Mouse (Mus musculus): ENCODE data around the gene Gm11146. TPM values are rescaled to one million over a fixed set of nuclear protein-coding genes. Genes with fewer than 3 reads are reported as not detected.

Gene Gm11146
- polyA plus RNA-seq, 1 experiment, result not detected

DNA sequence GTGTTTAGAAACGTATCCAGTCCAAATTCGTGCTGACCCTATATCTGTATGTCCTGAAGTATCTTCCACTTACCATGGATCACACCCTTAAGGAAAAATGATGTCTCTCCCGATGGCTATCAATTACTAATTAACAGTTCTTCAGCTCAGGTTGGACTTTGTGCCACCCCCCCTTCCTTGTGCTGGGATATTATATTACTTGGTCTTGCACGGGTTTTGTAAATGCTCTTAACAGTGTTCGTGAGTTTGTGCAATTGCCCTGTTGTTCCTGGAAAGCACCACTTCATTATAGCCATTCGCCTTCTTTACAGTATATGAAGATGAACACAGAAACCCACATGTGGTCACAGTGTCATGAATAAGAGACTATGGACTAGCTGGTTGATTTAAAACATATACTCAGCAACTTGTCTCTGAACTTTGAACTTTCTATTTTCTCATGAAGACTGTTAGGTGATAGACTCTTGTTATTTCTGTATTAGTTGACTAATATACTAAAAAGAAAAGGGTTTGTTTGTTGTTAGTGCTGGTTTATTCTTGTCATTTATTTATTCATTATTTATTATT, 30.5 kb upstream of the Gm11146 start:
- TF ChIP-seq TAL1 (IDR thresholded peaks at IDR 0.05; ENCODE audit: low read length), result no peak
- no peak overlapping the region for H3K4me3 ChIP-seq (replicated peaks)

DNA sequence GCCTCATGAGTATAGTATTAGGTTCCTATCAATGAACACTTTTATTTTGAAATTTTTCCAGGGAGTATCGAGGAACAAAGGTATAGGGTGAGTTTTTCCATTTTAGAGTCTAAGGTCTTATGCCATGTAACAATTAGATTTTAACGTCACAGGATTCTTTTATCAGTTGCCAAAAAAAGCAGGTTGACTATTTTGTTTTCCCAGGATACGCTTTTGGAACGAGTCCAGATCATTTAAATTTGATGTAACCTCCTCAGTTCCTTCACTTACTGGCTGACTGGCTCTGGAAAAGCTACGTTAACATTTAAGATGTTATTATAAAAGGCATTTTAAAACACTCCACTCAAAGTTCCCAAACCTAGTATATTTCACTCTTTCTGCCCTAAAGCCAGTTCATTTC, 20.8 kb upstream of the Gm11146 start:
- no peaks in the 10 kb centered on the region for H3K27me3 ChIP-seq (ENCODE audit: control insufficient read depth)
- H3K36me3 ChIP-seq (ENCODE audit: control insufficient read depth), result no peaks in the 10 kb centered on the region
- no peak for TF ChIP-seq GATA1 (IDR thresholded peaks at IDR 0.05; ENCODE audit: low read length)
- TF ChIP-seq TAL1 (IDR thresholded peaks at IDR 0.05; ENCODE audit: low read length), result no peak
- H3K9me3 ChIP-seq (ENCODE audit: control insufficient read depth, low read length), result no peaks in the 10 kb centered on the region
- H3K4me3 ChIP-seq (replicated peaks), result no peak overlapping the region
- H3K4me1 ChIP-seq (ENCODE audit: control insufficient read depth), result no peaks in the 10 kb centered on the region

More for the DNA sequence above, 30.5 kb upstream of the Gm11146 start:
- Histone ChIP-seq H3K36me3 (ENCODE audit: control insufficient read depth) (no peaks in the 10 kb centered on the region), H3K4me1 (ENCODE audit: control insufficient read depth) (no peaks in the 10 kb centered on the region), H3K9me3 (ENCODE audit: control insufficient read depth, low read length) (no peaks in the 10 kb centered on the region), H3K27me3 (ENCODE audit: control insufficient read depth) (no peaks in the 10 kb centered on the region)

DNA sequence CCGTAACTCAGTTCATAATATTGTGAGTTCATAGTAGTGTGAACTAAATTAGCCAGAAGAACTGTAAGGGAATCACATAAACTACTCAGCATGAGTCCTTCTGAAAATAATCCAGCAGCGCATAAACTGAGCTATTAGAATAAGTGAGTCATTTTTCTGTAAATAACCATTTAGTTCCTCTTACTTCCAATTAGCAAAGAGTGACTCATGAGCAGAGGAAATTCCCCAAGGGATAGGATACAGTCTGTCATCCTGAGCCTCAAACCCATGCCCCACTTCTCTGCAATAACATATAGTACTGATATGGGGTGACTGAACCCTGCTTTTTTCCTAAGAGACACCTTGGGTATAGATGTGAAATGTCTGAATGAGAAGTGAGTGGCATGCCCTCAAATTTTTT, 687 bp upstream of the Gm11146 start:
- Histone ChIP-seq H3K4me3 (replicated peaks) (no peak overlapping the region), H3K4me1 (ENCODE audit: control insufficient read depth) (no peaks in the 10 kb centered on the region), H3K27me3 (ENCODE audit: control insufficient read depth) (no peaks in the 10 kb centered on the region), H3K36me3 (ENCODE audit: control insufficient read depth) (no peaks in the 10 kb centered on the region), H3K9me3 (ENCODE audit: control insufficient read depth, low read length) (no peaks in the 10 kb centered on the region)
- TF ChIP-seq GATA1 (IDR thresholded peaks at IDR 0.05; ENCODE audit: low read length), result no peak
- no peak for TF ChIP-seq TAL1 (IDR thresholded peaks at IDR 0.05; ENCODE audit: low read length)

DNA sequence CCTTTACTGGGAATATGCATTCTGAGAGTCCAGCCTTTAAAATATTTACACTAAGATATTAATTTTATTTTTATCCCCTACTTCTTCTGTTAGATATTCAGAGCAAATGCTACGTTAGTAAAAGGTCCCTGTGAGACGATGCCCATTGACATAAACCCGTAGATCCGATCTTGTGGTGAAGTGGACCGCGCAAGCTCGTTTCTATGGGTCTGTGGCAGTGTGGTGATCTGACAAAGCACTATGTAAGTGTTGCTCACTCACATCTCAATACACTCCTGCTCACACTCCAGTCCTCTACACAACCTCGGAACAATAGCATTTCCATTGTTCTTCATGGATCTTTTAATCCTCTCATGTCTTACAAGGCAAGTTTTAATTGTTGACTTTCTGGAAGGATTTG, 3.1 kb downstream of the Gm11146 start:
- no peaks in the 10 kb centered on the region for H3K27me3 ChIP-seq (ENCODE audit: control insufficient read depth)
- H3K4me1 ChIP-seq (ENCODE audit: control insufficient read depth), result no peaks in the 10 kb centered on the region
- H3K36me3 ChIP-seq (ENCODE audit: control insufficient read depth), result no peaks in the 10 kb centered on the region
- TF ChIP-seq GATA1 (IDR thresholded peaks at IDR 0.05; ENCODE audit: low read length) (no peak), TAL1 (IDR thresholded peaks at IDR 0.05; ENCODE audit: low read length) (no peak)
- H3K4me3 ChIP-seq (replicated peaks), result no peak overlapping the region
- peaks cover 4% of the 10 kb centered on the region for H3K9me3 ChIP-seq (ENCODE audit: control insufficient read depth, low read length)

DNA sequence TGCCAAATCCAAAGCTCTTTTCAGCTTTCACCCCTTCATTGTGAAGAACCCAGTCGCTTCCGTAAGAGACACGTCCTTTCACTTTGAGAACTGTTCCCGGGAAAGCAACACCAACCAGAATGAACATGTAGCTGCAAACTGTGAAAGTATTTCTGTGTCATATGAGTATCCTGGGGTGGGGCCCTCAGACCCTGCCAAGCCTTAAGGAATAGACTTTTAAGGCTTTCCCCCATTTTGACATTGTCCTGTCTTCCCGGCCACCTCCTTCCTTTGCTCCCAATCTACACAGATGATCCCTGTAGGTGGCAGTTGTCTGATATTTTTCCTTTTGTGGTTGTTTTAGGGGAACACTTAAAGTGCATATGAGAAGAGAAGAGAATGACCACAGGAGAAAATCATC, 5.3 kb downstream of the Gm11146 start:
- H3K4me3 ChIP-seq (replicated peaks), result no peak overlapping the region
- H3K27me3 ChIP-seq (ENCODE audit: control insufficient read depth), result no peaks in the 10 kb centered on the region
- H3K9me3 ChIP-seq (ENCODE audit: control insufficient read depth, low read length), result peaks cover 8% of the 10 kb centered on the region
- no peaks in the 10 kb centered on the region for H3K4me1 ChIP-seq (ENCODE audit: control insufficient read depth)
- TF ChIP-seq GATA1 (IDR thresholded peaks at IDR 0.05; ENCODE audit: low read length) (no peak), TAL1 (IDR thresholded peaks at IDR 0.05; ENCODE audit: low read length) (no peak)
- no peaks in the 10 kb centered on the region for H3K36me3 ChIP-seq (ENCODE audit: control insufficient read depth)

DNA sequence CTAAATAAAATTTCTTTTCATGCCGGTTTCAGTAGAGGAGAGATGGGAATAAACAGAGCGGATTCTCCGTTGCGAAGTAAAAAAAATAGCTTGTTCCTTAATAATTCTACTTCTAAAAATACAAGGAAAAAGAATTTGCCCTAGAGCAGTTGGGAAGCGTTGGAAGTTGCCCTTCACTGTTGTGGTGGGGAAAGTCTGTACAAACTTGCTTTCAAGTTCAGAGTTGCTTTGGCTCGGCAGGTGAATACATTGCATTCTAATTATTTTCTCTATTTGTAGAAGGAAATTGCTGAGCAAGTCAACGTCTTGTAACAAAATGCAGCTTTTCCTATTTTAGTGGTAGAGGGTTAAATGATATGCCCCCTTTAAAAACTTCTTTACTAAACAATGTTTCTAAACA, 6.2 kb downstream of the Gm11146 start:
- peaks cover 8% of the 10 kb centered on the region for H3K9me3 ChIP-seq (ENCODE audit: control insufficient read depth, low read length)
- no peaks in the 10 kb centered on the region for H3K36me3 ChIP-seq (ENCODE audit: control insufficient read depth)
- TF ChIP-seq GATA1 (IDR thresholded peaks at IDR 0.05; ENCODE audit: low read length), result no peak
- no peak for TF ChIP-seq TAL1 (IDR thresholded peaks at IDR 0.05; ENCODE audit: low read length)
- H3K4me1 ChIP-seq (ENCODE audit: control insufficient read depth), result no peaks in the 10 kb centered on the region
- no peak overlapping the region for H3K4me3 ChIP-seq (replicated peaks)
- H3K27me3 ChIP-seq (ENCODE audit: control insufficient read depth), result no peaks in the 10 kb centered on the region

DNA sequence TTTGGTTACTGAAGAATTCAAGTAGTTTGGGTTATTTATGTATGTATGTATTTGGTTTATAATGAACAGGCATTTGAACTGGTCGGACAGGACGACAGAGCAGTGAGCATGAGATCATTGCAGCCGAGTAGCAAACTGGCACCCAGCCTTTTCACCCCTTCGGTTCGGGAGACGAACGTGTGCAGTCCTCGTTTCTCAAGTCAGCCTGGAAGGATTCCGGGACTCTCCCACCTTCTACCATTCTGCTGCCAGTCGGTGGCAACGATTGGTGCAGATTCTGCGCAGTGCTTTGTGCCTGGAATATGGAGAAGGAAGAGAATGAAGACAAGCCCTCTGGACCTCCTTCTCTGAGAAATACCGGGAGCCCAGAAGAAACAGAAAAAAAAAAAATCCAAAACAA, 7.3 kb downstream of the Gm11146 start:
- Histone ChIP-seq H3K36me3 (ENCODE audit: control insufficient read depth) (no peaks in the 10 kb centered on the region), H3K4me3 (replicated peaks) (no peak overlapping the region), H3K4me1 (ENCODE audit: control insufficient read depth) (no peaks in the 10 kb centered on the region), H3K27me3 (ENCODE audit: control insufficient read depth) (no peaks in the 10 kb centered on the region), H3K9me3 (ENCODE audit: control insufficient read depth, low read length) (peaks cover 8% of the 10 kb centered on the region)
- TF ChIP-seq GATA1 (IDR thresholded peaks at IDR 0.05; ENCODE audit: low read length) (no peak), TAL1 (IDR thresholded peaks at IDR 0.05; ENCODE audit: low read length) (no peak)

DNA sequence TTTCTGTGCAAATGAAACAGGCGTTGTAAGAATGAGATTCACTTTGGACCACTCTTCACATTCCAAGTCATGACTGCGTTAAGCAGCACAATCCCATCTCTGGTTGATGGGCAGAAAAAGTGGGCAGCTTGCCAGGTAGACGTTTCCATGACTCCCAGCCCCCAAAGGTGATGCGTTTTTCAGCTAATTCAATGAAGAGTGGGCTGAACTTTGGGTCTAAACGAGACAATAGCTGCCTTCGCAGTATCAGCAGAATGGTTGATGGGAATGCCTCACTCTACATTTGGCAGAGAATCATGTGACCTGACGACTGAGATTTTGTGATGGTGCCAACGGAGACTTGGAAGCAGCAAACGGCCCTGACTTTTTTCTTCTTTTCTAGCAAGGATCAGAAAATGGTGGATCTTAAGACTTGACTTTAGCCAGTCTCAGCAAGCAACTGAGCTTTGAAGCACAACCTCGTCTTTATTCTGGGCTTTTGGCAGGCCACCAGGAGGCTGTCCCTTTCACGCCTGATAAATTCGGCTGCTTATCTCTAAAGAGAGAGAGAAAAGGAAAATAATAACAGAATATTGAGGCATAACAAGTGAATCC, 8.0 kb downstream of the Gm11146 start:
- no peaks in the 10 kb centered on the region for H3K4me1 ChIP-seq (ENCODE audit: control insufficient read depth)
- H3K9me3 ChIP-seq (ENCODE audit: control insufficient read depth, low read length), result peaks cover 8% of the 10 kb centered on the region
- no peaks in the 10 kb centered on the region for H3K27me3 ChIP-seq (ENCODE audit: control insufficient read depth)
- H3K36me3 ChIP-seq (ENCODE audit: control insufficient read depth), result no peaks in the 10 kb centered on the region
- TF ChIP-seq GATA1 (IDR thresholded peaks at IDR 0.05; ENCODE audit: low read length) (no peak), TAL1 (IDR thresholded peaks at IDR 0.05; ENCODE audit: low read length) (no peak)
- no peak overlapping the region for H3K4me3 ChIP-seq (replicated peaks)

DNA sequence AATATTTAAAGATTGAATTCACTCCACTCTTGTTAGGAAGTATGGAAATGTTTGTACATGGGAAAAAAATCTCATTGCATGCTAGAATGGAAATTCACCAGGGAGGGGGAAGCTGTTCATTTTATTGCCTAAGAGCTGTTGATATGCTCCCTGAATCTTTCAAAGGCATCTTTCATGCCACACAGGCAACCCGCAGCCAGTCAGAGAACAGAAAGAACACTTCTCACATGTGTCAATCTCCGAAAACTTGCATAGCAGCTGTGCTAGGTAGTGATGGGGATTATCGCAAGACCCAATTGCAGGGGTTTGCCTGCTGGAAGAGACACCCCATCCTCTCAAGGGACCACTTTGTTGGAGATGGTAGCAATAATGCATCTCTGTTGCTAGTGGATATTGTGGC, 8.9 kb downstream of the Gm11146 start:
- Histone ChIP-seq H3K9me3 (ENCODE audit: control insufficient read depth, low read length) (peaks cover 8% of the 10 kb centered on the region), H3K36me3 (ENCODE audit: control insufficient read depth) (no peaks in the 10 kb centered on the region), H3K4me1 (ENCODE audit: control insufficient read depth) (no peaks in the 10 kb centered on the region), H3K4me3 (replicated peaks) (no peak overlapping the region), H3K27me3 (ENCODE audit: control insufficient read depth) (no peaks in the 10 kb centered on the region)
- no peak for TF ChIP-seq TAL1 (IDR thresholded peaks at IDR 0.05; ENCODE audit: low read length)
- no peak for TF ChIP-seq GATA1 (IDR thresholded peaks at IDR 0.05; ENCODE audit: low read length)

DNA sequence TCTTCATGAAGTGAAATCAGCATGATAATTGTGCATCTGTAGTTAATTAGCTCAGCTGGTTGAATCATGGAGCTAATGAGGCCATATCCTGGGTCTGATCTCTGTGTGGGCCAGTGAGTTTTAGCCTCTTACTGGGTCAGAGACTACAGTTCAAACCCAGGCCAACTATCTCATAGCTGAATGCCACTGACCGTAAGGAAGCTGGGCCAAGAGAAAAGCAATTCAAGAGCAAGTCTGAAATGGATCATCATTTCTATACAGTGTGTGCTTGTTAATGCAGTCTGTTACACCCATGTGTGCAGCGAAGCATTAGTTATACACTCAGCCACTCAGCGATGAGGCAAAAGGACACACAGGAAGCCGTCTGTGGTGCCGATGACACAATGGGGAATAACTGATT, 28.9 kb downstream of the Gm11146 start:
- no peak for TF ChIP-seq GATA1 (IDR thresholded peaks at IDR 0.05; ENCODE audit: low read length)
- no peak for TF ChIP-seq TAL1 (IDR thresholded peaks at IDR 0.05; ENCODE audit: low read length)
- H3K36me3 ChIP-seq (ENCODE audit: control insufficient read depth), result no peaks in the 10 kb centered on the region
- peaks cover 4% of the 10 kb centered on the region for H3K9me3 ChIP-seq (ENCODE audit: control insufficient read depth, low read length)
- H3K27me3 ChIP-seq (ENCODE audit: control insufficient read depth), result no peaks in the 10 kb centered on the region
- H3K4me1 ChIP-seq (ENCODE audit: control insufficient read depth), result no peaks in the 10 kb centered on the region
- H3K4me3 ChIP-seq (replicated peaks), result no peak overlapping the region

All from erythroblast, embryonic 14.5 days (primary cell).